8 mouse cellular contexts compared by ENCODE assay signal in genomic region chr5:129782211-129782610, GRCm38 (mm10). TPM values are rescaled to one million over a fixed set of nuclear protein-coding genes. Genes with fewer than 3 reads are reported as not detected.
DNase-seq lines count a peak whose midpoint lies in the region; ATAC-seq and TF ChIP-seq lines count a peak whose summit lies in the region.
"Had no signal": no experiment of that assay in that cellular context is flagged by ENCODE, and none has a peak within 500 bp of the region (broad histone marks: within the 10 kb centered on the region; RNA-seq: fewer than 3 reads in every experiment).

No protein-coding gene starts in this region.

- TF ChIP-seq CTCF in kidney, adult 2 months (conservative IDR thresholded peaks at IDR 0.05; ENCODE audit: insufficient read depth, insufficient read length, low read depth, low read length) = peak; percentile 68
- no peak for TF ChIP-seq CTCF in thymus, adult 2 months (IDR thresholded peaks at IDR 0.05; ENCODE audit: borderline replicate concordance, control insufficient read depth, extremely low read depth, insufficient read depth, low read length, poor library complexity)
- TF ChIP-seq CTCF in brain, embryonic 14.5 days (IDR thresholded peaks at IDR 0.05; ENCODE audit: borderline replicate concordance, extremely low read depth, insufficient read depth, insufficient read length) = peak; percentile 51; the same call in 1 of the 2 replicates

- peak; percentile 27 for DNase-seq in kidney, adult 2 months
- DNase-seq in thymus, postnatal 25 days = peak; percentile 11
- DNase-seq in thymus, adult 2 months = no peak
- DNase-seq in brain, embryonic 14.5 days (ENCODE audit: low read depth) = peak; percentile 51
- no peak for DNase-seq in frontal cortex, postnatal 14 days (ENCODE audit: low spot score in 2 of 2)
- no peak for DNase-seq in urinary bladder, adult 2 months (ENCODE audit: low spot score)
- DNase-seq: heart, adult 11 months had no signal

- TF ChIP-seq POLR2A in kidney, adult 2 months (IDR thresholded peaks at IDR 0.05; ENCODE audit: low read depth, low read length) = no peak
- TF ChIP-seq POLR2A in thymus, adult 2 months (IDR thresholded peaks at IDR 0.05; ENCODE audit: control insufficient read depth, extremely low read depth, insufficient read depth, low read length, poor library complexity) = no peak
- no peak for TF ChIP-seq POLR2A in brain, embryonic 14.5 days (IDR thresholded peaks at IDR 0.05; ENCODE audit: borderline replicate concordance, extremely low read depth, insufficient read depth, insufficient read length, poor library complexity, severe bottlenecking)

- WGBS in kidney, adult 2 months = 25% methylated on average over 3 of the region's 3 CpGs
- WGBS in kidney, embryonic 16.5 days = 50% methylated on average over 3 of the region's 3 CpGs
- WGBS in thymus, adult 2 months = 50% methylated on average over 3 of the region's 3 CpGs

- no peak overlapping the region for H3K9ac ChIP-seq in kidney, embryonic 16.5 days (replicated peaks; ENCODE audit: low read length)

- H3K27ac ChIP-seq in kidney, adult 2 months (ENCODE audit: insufficient read depth, low read depth, low read length) = no peak overlapping the region
- no peak overlapping the region for H3K27ac ChIP-seq in kidney, embryonic 16.5 days (ENCODE audit: low read length)
- no peak overlapping the region for H3K27ac ChIP-seq in thymus, adult 2 months (ENCODE audit: control insufficient read depth, insufficient read depth, low read length)

- H3K4me1 ChIP-seq in kidney, adult 2 months (ENCODE audit: control insufficient read depth, insufficient read depth, low read length) = no peaks in the 10 kb centered on the region; the same call in 1 of the 2 replicates
- peaks cover 15% of the 10 kb centered on the region for H3K4me1 ChIP-seq in kidney, embryonic 16.5 days (ENCODE audit: insufficient read depth, low read length)
- H3K4me1 ChIP-seq in thymus, adult 2 months (replicated peaks; ENCODE audit: control insufficient read depth, insufficient read depth, low read length) = peaks cover 8% of the 10 kb centered on the region

- H3K4me2 ChIP-seq in kidney, embryonic 16.5 days (replicated peaks; ENCODE audit: low read depth, low read length) = no peak overlapping the region

- ATAC-seq in kidney, embryonic 16.5 days (ENCODE audit: low FRiP score, low TSS enrichment) = no peak

- no peaks in the 10 kb centered on the region for H3K9me3 ChIP-seq in kidney, embryonic 16.5 days (ENCODE audit: low read length)

- no peak overlapping the region for H3K4me3 ChIP-seq in kidney, adult 2 months (ENCODE audit: insufficient read depth, low read depth, low read length)
- no peak overlapping the region for H3K4me3 ChIP-seq in kidney, embryonic 16.5 days (ENCODE audit: low read length)
- H3K4me3 ChIP-seq in thymus, adult 2 months (ENCODE audit: control insufficient read depth, insufficient read depth, low read length) = no peak overlapping the region

- H3K27me3 ChIP-seq in kidney, adult 2 months (replicated peaks; ENCODE audit: control insufficient read depth, insufficient read depth, low read length) = no peaks in the 10 kb centered on the region
- H3K27me3 ChIP-seq in kidney, embryonic 16.5 days (ENCODE audit: insufficient read depth, low read length) = no peaks in the 10 kb centered on the region
- H3K27me3 ChIP-seq in thymus, adult 2 months (ENCODE audit: control insufficient read depth, insufficient read depth, low read length) = no peaks in the 10 kb centered on the region

- H3K36me3 ChIP-seq in kidney, adult 2 months (ENCODE audit: control insufficient read depth, insufficient read depth, low read length) = no peaks in the 10 kb centered on the region
- H3K36me3 ChIP-seq in kidney, embryonic 16.5 days (ENCODE audit: insufficient read depth, low read length) = no peaks in the 10 kb centered on the region
- H3K36me3 ChIP-seq in thymus, adult 2 months (ENCODE audit: control insufficient read depth, insufficient read depth, low read length) = no peaks in the 10 kb centered on the region

RNA-seq across cellular contexts. Expression of gene Psph, which starts 5.0 kb away (rescaled TPM):
- polyA plus RNA-seq in kidney, adult 2 months (2012; rRNA removed) = 37.6 and 42.8 TPM in 2 replicates
- polyA plus RNA-seq in kidney, embryonic 16.5 days (2015; fragmentation: Nextera tagmentation; extraction: Ambion mirVana) = 60.9 and 61.0 TPM in 2 replicates
- 32.9 and 36.8 TPM in 2 replicates for polyA plus RNA-seq in thymus, adult 2 months (2012; rRNA removed)
- polyA plus RNA-seq in brain, embryonic 14.5 days (2012; rRNA removed) = 16.6 and 21.7 TPM in 2 replicates
- 10.5 and 13.2 TPM in 2 replicates for polyA plus RNA-seq in urinary bladder, adult 2 months (2012; rRNA removed)

RNA-seq across cellular contexts. Expression of gene Nipsnap2, which starts 57.3 kb away (rescaled TPM):
- polyA plus RNA-seq in kidney, adult 2 months (2012; rRNA removed) = 77.0 and 89.8 TPM in 2 replicates
- polyA plus RNA-seq in kidney, embryonic 16.5 days (2015; fragmentation: Nextera tagmentation; extraction: Ambion mirVana) = 152 and 161 TPM in 2 replicates
- 31.5 and 45.9 TPM in 2 replicates for polyA plus RNA-seq in thymus, adult 2 months (2012; rRNA removed)
- polyA plus RNA-seq in brain, embryonic 14.5 days (2012; rRNA removed) = 66.5 and 68.8 TPM in 2 replicates
- 73.3 and 82.2 TPM in 2 replicates for polyA plus RNA-seq in urinary bladder, adult 2 months (2012; rRNA removed)

Comparison
In these comparisons a context has a peak if more than half of its experiments do, and no peak if none do; other contexts are left out.
1. DNase-seq: peak in kidney, adult 2 months (single experiment), thymus, postnatal 25 days (single experiment) and brain, embryonic 14.5 days (single experiment); none in thymus, adult 2 months (single experiment), frontal cortex, postnatal 14 days (0 of 2) and urinary bladder, adult 2 months (single experiment).